Mouse (Mus musculus) forelimb bud, embryonic 11.5 days (tissue): ENCODE data around the gene Nfkb1.

Experiments
- DNase-seq: peaks from one replicate; pipeline ENCODE4 v3.0.0-alpha.2; 2012; ENCODE audit warnings: low read depth, low spot score

The Nfkb1 gene

GRCm38 (mm10) chr3:135702658-135703057 is 11.3 kb upstream of the Nfkb1 start:
- no peak for DNase-seq

- no peak for DNase-seq
Measured at GRCm38 (mm10) chr3:135699523-135700264, 8.3 kb upstream of the Nfkb1 start.

GRCm38 (mm10) chr3:135698466-135698975 is 7.2 kb upstream of the Nfkb1 start:
- DNase-seq, result no peak

GRCm38 (mm10) chr3:135696262-135696661 is 4.9 kb upstream of the Nfkb1 start:
- DNase-seq, result no peak

GRCm38 (mm10) chr3:135692999-135693398 is 1.7 kb upstream of the Nfkb1 start:
- DNase-seq, result no peak

- peak; percentile 37 for DNase-seq
Measured at GRCm38 (mm10) chr3:135690568-135691190, 668 bp downstream of the Nfkb1 start.

- DNase-seq, result no peak
Measured at GRCm38 (mm10) chr3:135689773-135690567, 1.4 kb downstream of the Nfkb1 start.

- DNase-seq, result no peak
Measured at GRCm38 (mm10) chr3:135688970-135689772, 2.2 kb downstream of the Nfkb1 start.

GRCm38 (mm10) chr3:135687965-135688364 is 3.4 kb downstream of the Nfkb1 start:
- no peak for DNase-seq

GRCm38 (mm10) chr3:135686419-135686818 is 4.9 kb downstream of the Nfkb1 start:
- DNase-seq, result no peak

- no peak for DNase-seq
Measured at GRCm38 (mm10) chr3:135683275-135683674, 8.1 kb downstream of the Nfkb1 start.

- DNase-seq, result no peak
Measured at GRCm38 (mm10) chr3:135682240-135682639, 9.1 kb downstream of the Nfkb1 start.

GRCm38 (mm10) chr3:135681272-135681783 is 10.0 kb downstream of the Nfkb1 start:
- no peak for DNase-seq

GRCm38 (mm10) chr3:135680213-135680843 is 11.0 kb downstream of the Nfkb1 start:
- no peak for DNase-seq

- DNase-seq, result no peak
Measured at GRCm38 (mm10) chr3:135677064-135677463, 14.3 kb downstream of the Nfkb1 start.

GRCm38 (mm10) chr3:135676364-135676763 is 15.0 kb downstream of the Nfkb1 start:
- DNase-seq, result no peak

- DNase-seq, result no peak
Measured at GRCm38 (mm10) chr3:135675480-135675879, 15.9 kb downstream of the Nfkb1 start.

GRCm38 (mm10) chr3:135674716-135675392 is 16.5 kb downstream of the Nfkb1 start:
- no peak for DNase-seq

- DNase-seq, result no peak
Measured at GRCm38 (mm10) chr3:135673695-135674094, 17.7 kb downstream of the Nfkb1 start.

- no peak for DNase-seq
Measured at GRCm38 (mm10) chr3:135673041-135673440, 18.3 kb downstream of the Nfkb1 start.
